Mouse (Mus musculus) CH12F3 (cell line): Measurements from ENCODE around the gene Rtl5.
"Not testable (repeated sequence)": the region's sequence is repeated elsewhere in the genome, so short reads cannot be mapped to it uniquely, and the experiment has no call there.

Experiments
- in situ Hi-C: fragments of 300-500 bp; cut with MboI; formaldehyde crosslinking; loops from 2 replicates; pipeline ENCODE4 v1.14.3; 2020; ENCODE audit warnings: low sequenced_read_pairs

The Rtl5 gene

GRCm38 (mm10) chrX:102070591-102071471, at the start of gene Rtl5:
Gene Rtl5 (minus strand): TSS chrX:102071304.
- in situ Hi-C loops: loop anchor here (25.0 kb wide), 1 partner anchor 109 kb away; no protein-coding TSS in a partner anchor

- in situ Hi-C loops: no loop called here
Observed at GRCm38 (mm10) chrX:102119042-102119864, 48.1 kb upstream of the Rtl5 start, which contains the start of gene Pin4. Gene Pin4 (plus strand): TSS chrX:102119447.

GRCm38 (mm10) chrX:102115676-102116075, 44.6 kb upstream of the Rtl5 start:
- in situ Hi-C loops: no loop called here

- in situ Hi-C loops: not testable (repeated sequence)
Observed at GRCm38 (mm10) chrX:102109349-102109748, 38.2 kb upstream of the Rtl5 start.

- in situ Hi-C loops: not testable (repeated sequence)
Observed at GRCm38 (mm10) chrX:102103830-102104229, 32.7 kb upstream of the Rtl5 start.

GRCm38 (mm10) chrX:102101886-102102285, 30.8 kb upstream of the Rtl5 start:
- in situ Hi-C loops: no loop called here

GRCm38 (mm10) chrX:102094381-102094904, 23.3 kb upstream of the Rtl5 start:
- in situ Hi-C loops: no loop called here

GRCm38 (mm10) chrX:102090605-102091004, 19.5 kb upstream of the Rtl5 start:
- in situ Hi-C loops: no loop called here

GRCm38 (mm10) chrX:102085798-102086443, 14.8 kb upstream of the Rtl5 start:
- in situ Hi-C loops: no loop called here

GRCm38 (mm10) chrX:102082340-102082739, 11.2 kb upstream of the Rtl5 start:
- in situ Hi-C loops: no loop called here

- in situ Hi-C loops: no loop called here
Observed at GRCm38 (mm10) chrX:102081573-102082279, 10.6 kb upstream of the Rtl5 start.

GRCm38 (mm10) chrX:102081076-102081475, 10.0 kb upstream of the Rtl5 start:
- in situ Hi-C loops: no loop called here

GRCm38 (mm10) chrX:102076886-102077765, 6.0 kb upstream of the Rtl5 start:
- in situ Hi-C loops: no loop called here

- in situ Hi-C loops: no loop called here
Observed at GRCm38 (mm10) chrX:102075158-102075557, 4.1 kb upstream of the Rtl5 start.

- in situ Hi-C loops: loop anchor here (25.0 kb wide), 1 partner anchor 112 kb away; no protein-coding TSS in a partner anchor
Observed at GRCm38 (mm10) chrX:102074435-102074834, 3.3 kb upstream of the Rtl5 start.

GRCm38 (mm10) chrX:102073605-102074325, 2.7 kb upstream of the Rtl5 start:
- in situ Hi-C loops: loop anchor here (25.0 kb wide), 1 partner anchor 111 kb away; no protein-coding TSS in a partner anchor

GRCm38 (mm10) chrX:102071517-102071916, 413 bp upstream of the Rtl5 start:
- in situ Hi-C loops: loop anchor here (25.0 kb wide), 1 partner anchor 109 kb away; no protein-coding TSS in a partner anchor

- in situ Hi-C loops: loop anchor here (25.0 kb wide), 1 partner anchor 107 kb away; no protein-coding TSS in a partner anchor
Observed at GRCm38 (mm10) chrX:102068811-102069540, 2.1 kb downstream of the Rtl5 start.
